8 mouse cellular contexts compared by ENCODE assay signal in the genomic region with DNA sequence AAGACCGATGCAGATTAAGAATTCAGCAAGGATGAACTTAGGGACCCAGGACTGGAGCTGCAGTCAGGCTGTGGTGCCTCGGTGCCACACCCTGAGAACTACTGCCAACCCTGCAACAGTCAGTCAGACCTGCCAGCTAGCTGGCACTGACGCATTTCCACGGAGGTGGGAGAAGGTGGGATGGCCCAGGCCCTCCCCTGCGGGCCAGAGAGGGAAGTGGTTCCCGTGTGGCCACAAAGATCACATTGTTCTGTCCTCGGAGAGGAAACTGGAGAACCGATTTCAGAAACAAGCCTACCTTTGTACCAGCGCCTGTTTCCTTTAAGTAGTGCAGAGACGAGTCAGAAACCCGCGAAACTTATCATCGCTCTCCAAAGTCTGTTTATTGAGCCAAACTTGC. TPM values are rescaled to one million over a fixed set of nuclear protein-coding genes. Genes with fewer than 3 reads are reported as not detected.
A peak's percentile ranks its signal among the peaks of the same experiment; 100 is the strongest.
DNase-seq lines count a peak whose midpoint lies in the region; ATAC-seq and TF ChIP-seq lines count a peak whose summit lies in the region.

No protein-coding gene starts in this region.

- H3K4me2 ChIP-seq in midbrain, postnatal 0 days (ENCODE audit: low read depth, low read length, poor library complexity, severe bottlenecking), result no peak overlapping the region

- H3K4me3 ChIP-seq in thymus, adult 2 months (ENCODE audit: control insufficient read depth, insufficient read depth, low read length), result no peak overlapping the region
- no peak overlapping the region for H3K4me3 ChIP-seq in midbrain, postnatal 0 days (ENCODE audit: low read depth, low read length)

- H3K27me3 ChIP-seq in thymus, adult 2 months (ENCODE audit: control insufficient read depth, insufficient read depth, low read length), result no peaks in the 10 kb centered on the region
- H3K27me3 ChIP-seq in midbrain, postnatal 0 days (ENCODE audit: insufficient read depth, low read length), result no peaks in the 10 kb centered on the region

- 4% methylated on average over 13 of the region's 13 CpGs for WGBS in thymus, adult 2 months
- 52% methylated on average over 13 of the region's 13 CpGs for WGBS in midbrain, postnatal 0 days

- peaks cover 55% of the 10 kb centered on the region for H3K4me1 ChIP-seq in thymus, adult 2 months (replicated peaks; ENCODE audit: control insufficient read depth, insufficient read depth, low read length)
- H3K4me1 ChIP-seq in midbrain, postnatal 0 days (ENCODE audit: insufficient read depth, low read length), result 0 out of 2 replicates have a peak, but pooled peaks cover 2% of the 10 kb centered on the region

- no peak for ATAC-seq in midbrain, postnatal 0 days (ENCODE audit: low FRiP score)

- H3K9me3 ChIP-seq in midbrain, postnatal 0 days (ENCODE audit: low read length), result no peaks in the 10 kb centered on the region

- TF ChIP-seq POLR2A in thymus, adult 2 months (IDR thresholded peaks at IDR 0.05; ENCODE audit: control insufficient read depth, extremely low read depth, insufficient read depth, low read length, poor library complexity), result no peak

- no peak; the same call in 1 of the 2 replicates for TF ChIP-seq CTCF in thymus, adult 2 months (IDR thresholded peaks at IDR 0.05; ENCODE audit: borderline replicate concordance, control insufficient read depth, extremely low read depth, insufficient read depth, low read length, poor library complexity)
- no peak for TF ChIP-seq CTCF in midbrain, postnatal 0 days (IDR thresholded peaks at IDR 0.05)

- H3K9ac ChIP-seq in midbrain, postnatal 0 days (replicated peaks; ENCODE audit: low read length, poor library complexity, severe bottlenecking), result no peak overlapping the region

- H3K36me3 ChIP-seq in thymus, adult 2 months (ENCODE audit: control insufficient read depth, insufficient read depth, low read length), result no peaks in the 10 kb centered on the region
- no peaks in the 10 kb centered on the region for H3K36me3 ChIP-seq in midbrain, postnatal 0 days (ENCODE audit: insufficient read depth, low read length)

- peak; percentile 32 for DNase-seq in thymus, adult 2 months
- DNase-seq in thymus, postnatal 10 days (ENCODE audit: low spot score in 2 of 2), result no peak
- DNase-seq in heart, adult 11 months, result peak; percentile 98
- DNase-seq in kidney, adult 9 months, result peak; percentile 47
- peak; percentile 88 for DNase-seq in lung, postnatal 25 days (ENCODE audit: low spot score)
- DNase-seq in spleen, postnatal 4 days (ENCODE audit: low spot score in 2 of 2), result no peak
- DNase-seq in cerebellum, postnatal 14 days, result no peak
- no peak for DNase-seq in midbrain, postnatal 0 days (ENCODE audit: low spot score)

- peak overlapping the region; percentile 2; the same call in 1 of the 2 replicates for H3K27ac ChIP-seq in thymus, adult 2 months (ENCODE audit: control insufficient read depth, insufficient read depth, low read length)
- H3K27ac ChIP-seq in midbrain, postnatal 0 days (ENCODE audit: low read depth, low read length), result no peak overlapping the region

RNA-seq across cellular contexts. Expression of gene Lrp5, which starts 17.3 kb away (rescaled TPM):
- 35.9 and 48.9 TPM in 2 replicates for polyA plus RNA-seq in thymus, adult 2 months (2012; rRNA removed)
- 9.9 and 15.0 TPM in 2 replicates for total RNA-seq in midbrain, postnatal 0 days (2014; rRNA removed)
- 0.58 and 0.74 TPM in 2 replicates for polyA plus RNA-seq in midbrain, postnatal 0 days (2015; fragmentation: Nextera tagmentation; extraction: Ambion mirVana)

RNA-seq across cellular contexts. Expression of gene 1810055G02Rik, which starts 39.0 kb away (rescaled TPM):
- 24.8 and 25.2 TPM in 2 replicates for polyA plus RNA-seq in thymus, adult 2 months (2012; rRNA removed)
- 31.8 and 33.3 TPM in 2 replicates for total RNA-seq in midbrain, postnatal 0 days (2014; rRNA removed)
- 29.4 and 36.1 TPM in 2 replicates for polyA plus RNA-seq in midbrain, postnatal 0 days (2015; fragmentation: Nextera tagmentation; extraction: Ambion mirVana)

Comparison
In these comparisons a context has a peak if more than half of its experiments do, and no peak if none do; other contexts are left out.
1. DNase-seq: peak in thymus, adult 2 months (single experiment), heart, adult 11 months (single experiment), kidney, adult 9 months (single experiment) and lung, postnatal 25 days (single experiment); none in thymus, postnatal 10 days (0 of 2), spleen, postnatal 4 days (0 of 2), cerebellum, postnatal 14 days (0 of 2) and midbrain, postnatal 0 days (single experiment).
2. RNA of gene Lrp5, which starts 17.3 kb away (polyA plus RNA-seq): 35.9 to 48.9 TPM in thymus, adult 2 months; 0.58 to 0.74 TPM in midbrain, postnatal 0 days; every median in the first group is over 10 times any median in the second.